Mouse (Mus musculus) kidney, adult 2 months (tissue): ENCODE results near the gene Tarsl2.

Experiments
- CTCF ChIP-seq: fragments of 200-500 bp; conservative IDR thresholded peaks from 2 replicates; pipeline ENCODE4 v1.5.1; 2011; ENCODE audit warnings: low read depth, mild to moderate bottlenecking, control low read depth, low read length, moderate library complexity, mixed read lengths; ENCODE audit not compliant: insufficient read depth, insufficient read length
- POLR2A ChIP-seq: fragments of 200-500 bp; IDR thresholded peaks from one replicate; pipeline ENCODE4 v1.6.1; 2011; ENCODE audit warnings: low read depth, low read length, control low read depth

DNA sequence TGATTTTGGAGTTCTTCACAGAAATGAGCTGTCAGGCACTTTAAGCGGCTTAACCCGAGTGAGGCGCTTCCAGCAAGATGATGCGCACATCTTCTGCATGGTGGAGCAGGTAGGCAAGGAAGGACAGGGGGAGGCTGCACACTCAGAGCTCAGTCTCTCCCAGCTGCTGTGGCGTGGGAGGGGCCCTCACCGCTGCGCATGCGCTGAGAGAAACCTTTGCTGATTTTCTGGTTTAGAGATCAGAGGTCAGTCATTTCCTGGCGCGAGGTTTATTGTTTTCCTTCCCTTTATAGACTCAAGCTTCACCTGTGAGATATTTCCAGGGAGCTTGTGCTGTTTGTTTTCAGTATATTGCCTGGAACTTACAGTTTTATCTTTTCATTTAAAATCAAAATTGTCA is 33.4 kb downstream of the Tarsl2 start:
- TF ChIP-seq POLR2A (no peak), CTCF (no peak)
